Mouse (Mus musculus): ENCODE measurements around the gene Fam76b.

DNA sequence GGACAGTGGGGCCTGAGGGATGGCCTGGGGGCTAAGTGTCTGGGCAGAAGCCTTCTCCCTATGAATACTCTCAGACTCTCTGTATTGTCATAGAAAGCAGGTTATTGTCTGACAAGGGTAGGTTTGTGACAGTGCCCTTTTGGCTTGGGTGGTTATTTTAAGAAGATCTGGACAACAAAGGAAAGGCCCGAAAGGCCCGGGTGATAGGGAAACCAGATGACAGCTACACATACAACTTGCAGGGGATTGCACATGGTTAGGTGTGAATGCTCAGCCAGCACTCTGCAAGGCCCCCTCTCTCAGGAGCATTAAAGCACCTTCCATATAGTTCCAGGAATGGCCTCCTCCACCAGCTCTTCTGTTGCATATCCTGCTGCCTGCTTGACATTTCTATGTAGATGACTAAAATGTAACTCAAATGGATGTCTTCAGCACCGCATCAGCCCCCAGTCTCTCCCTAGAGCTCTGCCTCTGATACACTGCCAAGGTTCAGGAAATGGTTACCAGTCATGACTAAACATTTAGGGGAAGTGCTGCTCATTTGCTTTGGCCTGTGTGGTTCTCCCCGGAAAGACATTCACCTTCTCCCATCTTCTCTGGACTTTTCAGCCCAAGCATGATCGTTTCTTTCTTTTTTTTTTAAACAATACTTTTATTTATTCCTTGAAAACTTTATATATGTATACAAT is 76.7 kb downstream of the Fam76b start:
- no peak for TF ChIP-seq CTCF (IDR thresholded peaks at IDR 0.05; ENCODE audit: control insufficient read depth, insufficient read depth, insufficient replicate concordance, low read depth, low read length)
- TF ChIP-seq POLR2A (IDR thresholded peaks at IDR 0.05; ENCODE audit: control insufficient read depth, low read depth, low read length): no peak

All from testis, adult 2 months (tissue).